Mouse (Mus musculus) testis, postnatal 10 days (tissue): ENCODE measurements around the gene Snap47.

Experiments used
- DNase-seq: peaks from one replicate; pipeline ENCODE4 v3.0.0; 2021; ENCODE audit warnings: low spot score

The Snap47 gene

GRCm38 (mm10) chr11:59421967-59422366, 29.0 kb downstream of the Snap47 start:
- DNase-seq, result no peak

- DNase-seq, result no peak
Measured at GRCm38 (mm10) chr11:59421436-59421835, 29.6 kb downstream of the Snap47 start.

GRCm38 (mm10) chr11:59418708-59419107, 32.3 kb downstream of the Snap47 start:
- no peak for DNase-seq

- no peak for DNase-seq
Measured at GRCm38 (mm10) chr11:59412999-59413863, 37.8 kb downstream of the Snap47 start.

- no peak for DNase-seq
Measured at GRCm38 (mm10) chr11:59412058-59412457, 38.9 kb downstream of the Snap47 start.

GRCm38 (mm10) chr11:59410851-59411250, 40.1 kb downstream of the Snap47 start:
- DNase-seq, result no peak

GRCm38 (mm10) chr11:59405761-59406160, 45.2 kb downstream of the Snap47 start:
- no peak for DNase-seq

- DNase-seq, result no peak
Measured at GRCm38 (mm10) chr11:59400876-59401275, 50.1 kb downstream of the Snap47 start.

- no peak for DNase-seq
Measured at GRCm38 (mm10) chr11:59399830-59400229, 51.2 kb downstream of the Snap47 start.

- DNase-seq, result no peak
Measured at GRCm38 (mm10) chr11:59397536-59398371, 53.2 kb downstream of the Snap47 start.

- DNase-seq, result no peak
Measured at GRCm38 (mm10) chr11:59394451-59394850, 56.5 kb downstream of the Snap47 start.

- peak; percentile 72 for DNase-seq
Measured at GRCm38 (mm10) chr11:59393591-59393990, 57.4 kb downstream of the Snap47 start.

GRCm38 (mm10) chr11:59392300-59392699, 58.7 kb downstream of the Snap47 start:
- DNase-seq, result no peak

- DNase-seq, result no peak
Measured at GRCm38 (mm10) chr11:59390470-59390869, 60.5 kb downstream of the Snap47 start.

- no peak for DNase-seq
Measured at GRCm38 (mm10) chr11:59389617-59390016, 61.4 kb downstream of the Snap47 start.

GRCm38 (mm10) chr11:59388806-59389205, 62.2 kb downstream of the Snap47 start:
- no peak for DNase-seq

- DNase-seq, result no peak
Measured at GRCm38 (mm10) chr11:59387471-59387870, 63.5 kb downstream of the Snap47 start.

GRCm38 (mm10) chr11:59385123-59385522, 65.9 kb downstream of the Snap47 start:
- no peak for DNase-seq

GRCm38 (mm10) chr11:59384441-59384959, 66.5 kb downstream of the Snap47 start:
- no peak for DNase-seq

- no peak for DNase-seq
Measured at GRCm38 (mm10) chr11:59379547-59379946, 71.4 kb downstream of the Snap47 start.

- no peak for DNase-seq
Measured at GRCm38 (mm10) chr11:59377999-59378398, 73.0 kb downstream of the Snap47 start.

- DNase-seq, result no peak
Measured at GRCm38 (mm10) chr11:59375475-59375874, 75.5 kb downstream of the Snap47 start, which contains the start of gene Prss38. TSS of gene Prss38 (minus strand) at chr11:59375657.

GRCm38 (mm10) chr11:59369848-59370247, 81.1 kb downstream of the Snap47 start:
- no peak for DNase-seq
